Mouse (Mus musculus): ENCODE measurements around the gene Ehd2. TPM values are rescaled to one million over a fixed set of nuclear protein-coding genes. Genes with fewer than 3 reads are reported as not detected.

The Ehd2 gene
- polyA plus RNA-seq, 1 experiment = 104 TPM

DNA sequence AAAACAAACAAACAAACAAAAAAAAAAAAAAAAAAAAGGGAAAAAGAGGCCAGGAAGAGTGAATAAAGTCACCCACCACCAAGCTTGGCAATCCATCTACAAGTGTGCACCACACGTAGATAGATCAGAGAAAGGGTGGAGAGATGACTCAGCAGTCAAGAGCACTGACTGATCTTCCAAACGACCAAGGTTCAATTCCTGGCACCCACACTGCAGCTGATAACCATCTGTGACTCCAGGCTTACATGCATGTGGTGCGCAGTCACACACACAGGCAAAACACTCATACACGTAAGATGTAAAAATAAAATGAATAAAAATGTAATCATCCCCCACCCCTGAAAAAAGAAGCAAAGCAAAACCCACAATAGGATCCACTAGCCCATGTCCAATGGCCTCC is 35.7 kb upstream of the Ehd2 start:
- no peak overlapping the region for H3K4me3 ChIP-seq
- peaks cover 50% of the 10 kb centered on the region for H3K79me2 ChIP-seq (ENCODE audit: control insufficient read depth, insufficient read depth)
- no peak for TF ChIP-seq E2F4 (IDR thresholded peaks at IDR 0.05; ENCODE audit: insufficient read depth)
- no peak for TF ChIP-seq REST (IDR thresholded peaks at IDR 0.05; ENCODE audit: insufficient read depth, insufficient read length)
- no peak for TF ChIP-seq MYOG (IDR thresholded peaks at IDR 0.05; ENCODE audit: control insufficient read depth in 1 of 3, insufficient read depth in 1 of 3, insufficient read length in 2 of 3, low read depth in 2 of 3)
- TF ChIP-seq POLR2A (IDR thresholded peaks at IDR 0.05; ENCODE audit: insufficient read length, low read depth) = no peak
- TF ChIP-seq USF1 (IDR thresholded peaks at IDR 0.05; ENCODE audit: low read depth) = no peak
- TF ChIP-seq MAX (IDR thresholded peaks at IDR 0.05; ENCODE audit: low read depth) = no peak
- TF ChIP-seq TCF12 (IDR thresholded peaks at IDR 0.05; ENCODE audit: insufficient read depth, poor library complexity, severe bottlenecking) = no peak
- TF ChIP-seq MYOD1 (IDR thresholded peaks at IDR 0.05; ENCODE audit: control insufficient read depth in 1 of 3, insufficient read length in 2 of 3, low read depth in 2 of 3) = no peak

DNA sequence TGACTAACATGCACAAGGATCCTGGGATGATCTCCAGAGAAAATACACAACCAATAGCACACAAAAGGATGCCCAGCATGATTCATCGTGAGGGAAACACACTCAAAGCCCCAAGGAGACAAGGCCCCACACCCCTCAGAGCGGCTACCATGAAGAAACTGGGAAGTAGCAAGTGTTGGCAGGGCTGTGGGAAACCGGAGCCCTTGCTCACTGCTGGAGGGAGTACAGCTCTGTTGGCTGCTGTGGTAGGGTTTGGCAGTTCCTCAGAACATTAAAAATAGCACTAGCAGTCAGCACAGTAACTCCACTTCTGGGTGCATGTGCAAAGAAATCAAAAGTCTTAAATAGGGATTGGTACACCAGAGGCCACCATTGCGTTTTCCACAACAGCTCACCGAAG is 34.8 kb upstream of the Ehd2 start:
- Histone ChIP-seq H3K4me2 (ENCODE audit: low read depth) (peak overlapping the region; percentile 77), H3ac (ENCODE audit: control insufficient read depth, insufficient read length) (no peak overlapping the region), H3K27me3 (ENCODE audit: control insufficient read depth, insufficient read depth, insufficient read length) (no peaks in the 10 kb centered on the region), H3K36me3 (ENCODE audit: control insufficient read depth, insufficient read depth) (no peaks in the 10 kb centered on the region), H3K4me3 (no peak overlapping the region), H3K79me2 (ENCODE audit: control insufficient read depth, insufficient read depth) (peaks cover 42% of the 10 kb centered on the region)
- TF ChIP-seq MYOG (IDR thresholded peaks at IDR 0.05; ENCODE audit: control insufficient read depth in 1 of 3, insufficient read depth in 1 of 3, insufficient read length in 2 of 3, low read depth in 2 of 3) (peak in 2 of 3 experiments; percentile 13 to 65), USF1 (IDR thresholded peaks at IDR 0.05; ENCODE audit: low read depth) (no peak), MAX (IDR thresholded peaks at IDR 0.05; ENCODE audit: low read depth) (no peak), CEBPB (IDR thresholded peaks at IDR 0.05; ENCODE audit: insufficient read depth, poor library complexity, severe bottlenecking) (no peak), POLR2AphosphoS2 (IDR thresholded peaks at IDR 0.05; ENCODE audit: insufficient read length, low read depth) (no peak), POLR2A (IDR thresholded peaks at IDR 0.05; ENCODE audit: insufficient read length, low read depth) (no peak), MYOD1 (IDR thresholded peaks at IDR 0.05; ENCODE audit: control insufficient read depth in 1 of 3, insufficient read length in 2 of 3, low read depth in 2 of 3) (peak in 2 of 3 experiments; percentile 39 to 51), TCF3 (IDR thresholded peaks at IDR 0.05; ENCODE audit: insufficient read length, low read depth) (no peak), E2F4 (IDR thresholded peaks at IDR 0.05; ENCODE audit: insufficient read depth) (no peak)

More for the DNA sequence above, 35.7 kb upstream of the Ehd2 start:
- no peaks in the 10 kb centered on the region for H3K36me3 ChIP-seq (ENCODE audit: control insufficient read depth, insufficient read depth)
- no peaks in the 10 kb centered on the region for H3K27me3 ChIP-seq (ENCODE audit: control insufficient read depth, insufficient read depth, insufficient read length)
- no peak overlapping the region for H3ac ChIP-seq (ENCODE audit: control insufficient read depth, insufficient read length)
- H3K4me2 ChIP-seq (ENCODE audit: low read depth) = peak overlapping the region; percentile 77

DNA sequence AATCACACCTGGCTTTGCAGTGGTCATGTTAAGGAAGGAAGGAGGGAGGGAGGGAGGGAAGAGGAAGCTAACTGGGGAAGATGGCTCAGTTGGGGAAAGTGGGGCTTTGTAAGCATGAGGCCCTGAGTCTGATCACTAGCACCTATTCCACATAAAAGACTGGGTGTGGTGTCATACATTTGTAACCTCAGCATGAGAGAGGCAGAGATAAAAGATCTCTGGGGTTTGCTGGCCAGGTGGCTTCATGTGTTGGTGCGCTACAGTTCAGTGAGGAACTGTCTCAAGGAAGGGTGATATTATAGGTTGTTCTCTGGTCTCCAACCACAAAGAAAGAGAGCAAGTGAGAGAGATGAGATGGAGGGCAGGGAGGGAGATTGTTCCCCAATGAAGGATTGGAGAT is 34.3 kb upstream of the Ehd2 start:
- H3K4me3 ChIP-seq = no peak overlapping the region

DNA sequence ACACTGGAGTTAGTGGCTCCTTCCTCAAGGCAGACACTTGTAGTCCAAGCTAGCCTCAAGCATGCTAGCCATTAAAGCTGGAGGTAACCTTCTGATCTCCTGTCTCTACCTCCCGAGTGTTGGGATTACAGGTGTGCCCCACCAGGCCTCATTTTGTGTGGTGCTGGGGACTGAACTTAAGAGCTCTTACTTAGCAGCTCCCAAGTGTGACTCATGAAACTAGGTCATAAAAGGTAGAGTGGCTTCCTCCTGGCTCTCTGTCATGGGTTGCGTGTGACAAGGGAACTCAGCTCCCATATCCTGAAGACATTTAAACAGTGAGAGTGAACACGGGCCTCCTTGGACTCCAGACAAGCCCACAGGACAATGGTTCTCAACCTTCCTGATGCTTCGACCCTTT is 26.4 kb upstream of the Ehd2 start:
- Histone ChIP-seq H3ac (ENCODE audit: control insufficient read depth, insufficient read length) (no peak overlapping the region), H3K4me2 (ENCODE audit: low read depth) (no peak overlapping the region), H3K79me2 (ENCODE audit: control insufficient read depth, insufficient read depth) (no peaks in the 10 kb centered on the region), H3K27me3 (ENCODE audit: control insufficient read depth, insufficient read depth, insufficient read length) (no peaks in the 10 kb centered on the region), H3K4me3 (no peak overlapping the region), H3K36me3 (ENCODE audit: control insufficient read depth, insufficient read depth) (peaks cover 8% of the 10 kb centered on the region)
- TF ChIP-seq MYOG (IDR thresholded peaks at IDR 0.05; ENCODE audit: control insufficient read depth in 1 of 3, insufficient read depth in 1 of 3, insufficient read length in 2 of 3, low read depth in 2 of 3) (no peak), TCF12 (IDR thresholded peaks at IDR 0.05; ENCODE audit: insufficient read depth, poor library complexity, severe bottlenecking) (no peak), USF1 (IDR thresholded peaks at IDR 0.05; ENCODE audit: low read depth) (no peak), REST (IDR thresholded peaks at IDR 0.05; ENCODE audit: insufficient read depth, insufficient read length) (no peak), E2F4 (IDR thresholded peaks at IDR 0.05; ENCODE audit: insufficient read depth) (no peak), TCF3 (IDR thresholded peaks at IDR 0.05; ENCODE audit: insufficient read length, low read depth) (no peak), POLR2A (IDR thresholded peaks at IDR 0.05; ENCODE audit: insufficient read length, low read depth) (no peak), POLR2AphosphoS2 (IDR thresholded peaks at IDR 0.05; ENCODE audit: insufficient read length, low read depth) (no peak)

More for the DNA sequence above, 34.3 kb upstream of the Ehd2 start:
- H3K4me2 ChIP-seq (ENCODE audit: low read depth) = peak overlapping the region; percentile 38
- H3K27me3 ChIP-seq (ENCODE audit: control insufficient read depth, insufficient read depth, insufficient read length) = no peaks in the 10 kb centered on the region
- H3ac ChIP-seq (ENCODE audit: control insufficient read depth, insufficient read length) = no peak overlapping the region
- peaks cover 37% of the 10 kb centered on the region for H3K79me2 ChIP-seq (ENCODE audit: control insufficient read depth, insufficient read depth)
- peaks cover 2% of the 10 kb centered on the region for H3K36me3 ChIP-seq (ENCODE audit: control insufficient read depth, insufficient read depth)
- no peak for TF ChIP-seq MYOD1 (IDR thresholded peaks at IDR 0.05; ENCODE audit: control insufficient read depth in 1 of 3, insufficient read length in 2 of 3, low read depth in 2 of 3)
- TF ChIP-seq TCF12 (IDR thresholded peaks at IDR 0.05; ENCODE audit: insufficient read depth, poor library complexity, severe bottlenecking) = no peak
- no peak for TF ChIP-seq MYOG (IDR thresholded peaks at IDR 0.05; ENCODE audit: control insufficient read depth in 1 of 3, insufficient read depth in 1 of 3, insufficient read length in 2 of 3, low read depth in 2 of 3)
- TF ChIP-seq USF1 (IDR thresholded peaks at IDR 0.05; ENCODE audit: low read depth) = no peak
- TF ChIP-seq SRF (IDR thresholded peaks at IDR 0.05; ENCODE audit: control insufficient read depth, insufficient read length, low read depth) = no peak
- TF ChIP-seq POLR2A (IDR thresholded peaks at IDR 0.05; ENCODE audit: insufficient read length, low read depth) = no peak
- TF ChIP-seq E2F4 (IDR thresholded peaks at IDR 0.05; ENCODE audit: insufficient read depth) = no peak
- TF ChIP-seq POLR2AphosphoS2 (IDR thresholded peaks at IDR 0.05; ENCODE audit: insufficient read length, low read depth) = no peak
- TF ChIP-seq TCF3 (IDR thresholded peaks at IDR 0.05; ENCODE audit: insufficient read length, low read depth) = no peak
- TF ChIP-seq MAX (IDR thresholded peaks at IDR 0.05; ENCODE audit: low read depth) = no peak
- no peak for TF ChIP-seq REST (IDR thresholded peaks at IDR 0.05; ENCODE audit: insufficient read depth, insufficient read length)
- no peak for TF ChIP-seq CEBPB (IDR thresholded peaks at IDR 0.05; ENCODE audit: insufficient read depth, poor library complexity, severe bottlenecking)

DNA sequence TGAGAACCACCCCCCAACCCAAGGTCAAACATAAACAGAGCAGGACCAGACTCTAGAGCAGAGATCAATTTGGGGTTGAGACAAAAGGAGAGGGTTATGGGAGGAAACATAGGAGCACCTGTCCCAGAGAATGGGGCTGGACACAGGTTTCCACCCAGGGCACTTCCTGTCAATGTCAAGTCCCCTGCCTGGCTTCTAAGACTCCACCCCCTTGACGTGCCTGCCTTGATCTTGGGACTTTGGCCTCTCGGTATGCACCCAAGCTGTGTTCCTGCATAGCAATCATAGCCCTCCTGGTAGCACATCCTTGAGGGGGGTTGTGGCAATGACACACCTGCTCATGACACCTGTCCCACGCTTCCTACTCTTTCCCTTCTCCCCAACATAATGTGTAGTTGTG is 25.8 kb upstream of the Ehd2 start:
- no peaks in the 10 kb centered on the region for H3K79me2 ChIP-seq (ENCODE audit: control insufficient read depth, insufficient read depth)
- TF ChIP-seq SRF (IDR thresholded peaks at IDR 0.05; ENCODE audit: control insufficient read depth, insufficient read length, low read depth) (no peak), POLR2AphosphoS2 (IDR thresholded peaks at IDR 0.05; ENCODE audit: insufficient read length, low read depth) (no peak), MAX (IDR thresholded peaks at IDR 0.05; ENCODE audit: low read depth) (no peak), REST (IDR thresholded peaks at IDR 0.05; ENCODE audit: insufficient read depth, insufficient read length) (no peak), MYOD1 (IDR thresholded peaks at IDR 0.05; ENCODE audit: control insufficient read depth in 1 of 3, insufficient read length in 2 of 3, low read depth in 2 of 3) (no peak), POLR2A (IDR thresholded peaks at IDR 0.05; ENCODE audit: insufficient read length, low read depth) (no peak), TCF12 (IDR thresholded peaks at IDR 0.05; ENCODE audit: insufficient read depth, poor library complexity, severe bottlenecking) (no peak), TCF3 (IDR thresholded peaks at IDR 0.05; ENCODE audit: insufficient read length, low read depth) (no peak), E2F4 (IDR thresholded peaks at IDR 0.05; ENCODE audit: insufficient read depth) (no peak), CEBPB (IDR thresholded peaks at IDR 0.05; ENCODE audit: insufficient read depth, poor library complexity, severe bottlenecking) (no peak), MYOG (IDR thresholded peaks at IDR 0.05; ENCODE audit: control insufficient read depth in 1 of 3, insufficient read depth in 1 of 3, insufficient read length in 2 of 3, low read depth in 2 of 3) (no peak), USF1 (IDR thresholded peaks at IDR 0.05; ENCODE audit: low read depth) (no peak)
- no peak overlapping the region for H3ac ChIP-seq (ENCODE audit: control insufficient read depth, insufficient read length)
- H3K27me3 ChIP-seq (ENCODE audit: control insufficient read depth, insufficient read depth, insufficient read length) = no peaks in the 10 kb centered on the region
- H3K4me3 ChIP-seq = no peak overlapping the region
- H3K4me2 ChIP-seq (ENCODE audit: low read depth) = no peak overlapping the region
- peaks cover 8% of the 10 kb centered on the region for H3K36me3 ChIP-seq (ENCODE audit: control insufficient read depth, insufficient read depth)
